Comparison of ENCODE assay signal across 8 mouse cellular contexts in genomic region chr2:170185137-170185837, GRCm38 (mm10). TPM values are rescaled to one million over a fixed set of nuclear protein-coding genes. Genes with fewer than 3 reads are reported as not detected.
A peak's percentile ranks its signal among the peaks of the same experiment; 100 is the strongest.
DNase-seq lines count a peak whose midpoint lies in the region; ATAC-seq and TF ChIP-seq lines count a peak whose summit lies in the region.

No protein-coding gene starts in this region.

- H3K4me3 ChIP-seq in layer of hippocampus, adult 2 months = peak overlapping the region; percentile 57
- peak overlapping the region; percentile 65 for H3K4me3 ChIP-seq in embryonic facial prominence, embryonic 10.5 days
- H3K4me3 ChIP-seq in intestine, postnatal 0 days (ENCODE audit: low read depth, low read length) = peak overlapping the region; percentile 43
- no peak overlapping the region for H3K4me3 ChIP-seq in neural tube, embryonic 12.5 days
- no peak overlapping the region for H3K4me3 ChIP-seq in cerebellum, adult 2 months (replicated peaks; ENCODE audit: insufficient read depth, low read depth, low read length)

- TF ChIP-seq CTCF in layer of hippocampus, adult 2 months (conservative IDR thresholded peaks at IDR 0.05) = no peak
- no peak for TF ChIP-seq CTCF in intestine, postnatal 0 days (IDR thresholded peaks at IDR 0.05; ENCODE audit: low read depth)
- no peak for TF ChIP-seq CTCF in cerebellum, adult 2 months (IDR thresholded peaks at IDR 0.05; ENCODE audit: borderline replicate concordance, insufficient read depth, low read depth, low read length)

- H3K27ac ChIP-seq in layer of hippocampus, adult 2 months = peak overlapping the region; percentile 32; the same call in 1 of the 2 replicates
- peak overlapping the region; percentile 90 for H3K27ac ChIP-seq in embryonic facial prominence, embryonic 10.5 days (replicated peaks)
- peak overlapping the region; percentile 36; the same call in 1 of the 2 replicates for H3K27ac ChIP-seq in intestine, postnatal 0 days (ENCODE audit: low read depth, low read length)
- H3K27ac ChIP-seq in neural tube, embryonic 12.5 days = no peak overlapping the region
- no peak overlapping the region for H3K27ac ChIP-seq in cerebellum, adult 2 months (ENCODE audit: insufficient read depth, low read length)

- no peaks in the 10 kb centered on the region for H3K36me3 ChIP-seq in embryonic facial prominence, embryonic 10.5 days (replicated peaks)
- no peaks in the 10 kb centered on the region for H3K36me3 ChIP-seq in intestine, postnatal 0 days (ENCODE audit: control insufficient read depth, insufficient read depth)
- H3K36me3 ChIP-seq in neural tube, embryonic 12.5 days = no peaks in the 10 kb centered on the region

- no peaks in the 10 kb centered on the region for H3K9me3 ChIP-seq in embryonic facial prominence, embryonic 10.5 days
- no peaks in the 10 kb centered on the region for H3K9me3 ChIP-seq in intestine, postnatal 0 days (ENCODE audit: control insufficient read depth)
- H3K9me3 ChIP-seq in neural tube, embryonic 12.5 days = no peaks in the 10 kb centered on the region

- 64% methylated on average over 4 of the region's 4 CpGs for WGBS in embryonic facial prominence, embryonic 10.5 days
- 44% methylated on average over 4 of the region's 4 CpGs for WGBS in intestine, postnatal 0 days
- WGBS in neural tube, embryonic 12.5 days = 79% methylated on average over 4 of the region's 4 CpGs
- WGBS in cerebellum, adult 2 months = 84% methylated on average over 4 of the region's 4 CpGs

- no peaks in the 10 kb centered on the region for H3K27me3 ChIP-seq in embryonic facial prominence, embryonic 10.5 days (replicated peaks; ENCODE audit: low read depth, poor library complexity, severe bottlenecking)
- no peaks in the 10 kb centered on the region for H3K27me3 ChIP-seq in intestine, postnatal 0 days (replicated peaks; ENCODE audit: control insufficient read depth, insufficient read depth, low read length)
- no peaks in the 10 kb centered on the region for H3K27me3 ChIP-seq in neural tube, embryonic 12.5 days (replicated peaks)
- H3K27me3 ChIP-seq in cerebellum, adult 2 months (ENCODE audit: control insufficient read depth, insufficient read depth, low read length) = no peaks in the 10 kb centered on the region

- H3K4me2 ChIP-seq in intestine, postnatal 0 days (replicated peaks; ENCODE audit: low read depth) = peak overlapping the region; percentile 73
- peak overlapping the region; percentile 62 for H3K4me2 ChIP-seq in neural tube, embryonic 12.5 days (replicated peaks)

- peaks cover 20% of the 10 kb centered on the region for H3K4me1 ChIP-seq in embryonic facial prominence, embryonic 10.5 days
- H3K4me1 ChIP-seq in intestine, postnatal 0 days (replicated peaks; ENCODE audit: control insufficient read depth, insufficient read depth, low read length) = no peaks in the 10 kb centered on the region
- no peaks in the 10 kb centered on the region for H3K4me1 ChIP-seq in neural tube, embryonic 12.5 days
- no peaks in the 10 kb centered on the region for H3K4me1 ChIP-seq in cerebellum, adult 2 months (ENCODE audit: control insufficient read depth, insufficient read depth, low read length)

- TF ChIP-seq POLR2A in cerebellum, adult 2 months (IDR thresholded peaks at IDR 0.05; ENCODE audit: borderline replicate concordance, insufficient read depth, low read length) = no peak

- DNase-seq in layer of hippocampus, adult 2 months (ENCODE audit: low spot score in 2 of 2) = no peak
- no peak for DNase-seq in layer of hippocampus, adult 18-20 months (ENCODE audit: low spot score in 2 of 2)
- DNase-seq in embryonic facial prominence, embryonic 10.5 days (ENCODE audit: low spot score) = no peak
- no peak for DNase-seq in cerebellum, adult 2 months
- DNase-seq in MN1 (ENCODE audit: low spot score) = no peak
- no peak for DNase-seq in right cerebral cortex, postnatal 4 days

- H3K9ac ChIP-seq in intestine, postnatal 0 days (ENCODE audit: low read depth, low read length) = 0 out of 2 replicates have a peak overlapping the region, but pooled peaks have one; percentile 43
- no peak overlapping the region for H3K9ac ChIP-seq in neural tube, embryonic 12.5 days

- ATAC-seq in intestine, postnatal 0 days = no peak
- ATAC-seq in neural tube, embryonic 12.5 days (ENCODE audit: low FRiP score, low read depth) = no peak

RNA-seq across cellular contexts. Expression of gene Zfp217, which starts 37.4 kb away (rescaled TPM):
- total RNA-seq in layer of hippocampus, adult 2 months (2021) = 1 to 10 TPM; 3.0 to 3.8 TPM
- total RNA-seq in layer of hippocampus, adult 18-20 months (2021) = 1 to 10 TPM; 4.2 TPM
- 3.9 and 4.2 TPM in 2 replicates for polyA plus RNA-seq in embryonic facial prominence, embryonic 10.5 days (2016; fragmentation: Nextera tagmentation; extraction: Ambion mirVana)
- 2.2 TPM in 2 replicates for polyA plus RNA-seq in intestine, postnatal 0 days (2015; fragmentation: Nextera tagmentation; extraction: Ambion mirVana)
- 2.3 and 2.5 TPM in 2 replicates for polyA plus RNA-seq in neural tube, embryonic 12.5 days (2016; fragmentation: Nextera tagmentation; extraction: Ambion mirVana)
- polyA plus RNA-seq in cerebellum, adult 2 months (2012; rRNA removed) = 0.93 and 0.98 TPM in 2 replicates

Comparison
In these comparisons a context has a peak if more than half of its experiments do, and no peak if none do; other contexts are left out.
1. H3K27ac ChIP-seq: peak in layer of hippocampus, adult 2 months (single experiment), embryonic facial prominence, embryonic 10.5 days (single experiment) and intestine, postnatal 0 days (single experiment); none in neural tube, embryonic 12.5 days (single experiment) and cerebellum, adult 2 months (single experiment).
2. H3K4me3 ChIP-seq: peak in layer of hippocampus, adult 2 months (single experiment), embryonic facial prominence, embryonic 10.5 days (single experiment) and intestine, postnatal 0 days (single experiment); none in neural tube, embryonic 12.5 days (single experiment) and cerebellum, adult 2 months (single experiment).